9 mouse cellular contexts compared by ENCODE assay signal in genomic region chr17:70341920-70342319, GRCm38 (mm10).
A peak's percentile ranks its signal among the peaks of the same experiment; 100 is the strongest.
DNase-seq lines count a peak whose midpoint lies in the region; ATAC-seq and TF ChIP-seq lines count a peak whose summit lies in the region.
"Had no signal": no experiment of that assay in that cellular context is flagged by ENCODE, and none has a peak within 500 bp of the region (broad histone marks: within the 10 kb centered on the region; RNA-seq: fewer than 3 reads in every experiment).

No protein-coding gene starts in this region.

- intact Hi-C loops in left cerebral cortex, postnatal 36 days (cut with DNase I) = loop anchor here (10.0 kb wide), 2 partner anchors 367 to 737 kb away; no protein-coding TSS in a partner anchor

- peak; percentile 76 for TF ChIP-seq CTCF in midbrain, postnatal 0 days (IDR thresholded peaks at IDR 0.05)

- no peaks in the 10 kb centered on the region for H3K4me1 ChIP-seq in embryonic facial prominence, embryonic 11.5 days (ENCODE audit: control insufficient read depth, insufficient read depth, low read length)
- H3K4me1 ChIP-seq in midbrain, postnatal 0 days (ENCODE audit: insufficient read depth, low read length) = no peaks in the 10 kb centered on the region

- no peak overlapping the region for H3K9ac ChIP-seq in embryonic facial prominence, embryonic 11.5 days (replicated peaks; ENCODE audit: low read length)
- no peak overlapping the region for H3K9ac ChIP-seq in midbrain, postnatal 0 days (replicated peaks; ENCODE audit: low read length, poor library complexity, severe bottlenecking)

- no peaks in the 10 kb centered on the region for H3K36me3 ChIP-seq in embryonic facial prominence, embryonic 11.5 days (replicated peaks; ENCODE audit: control insufficient read depth, insufficient read depth, low read depth, low read length)
- H3K36me3 ChIP-seq in midbrain, postnatal 0 days (ENCODE audit: insufficient read depth, low read length) = no peaks in the 10 kb centered on the region

- no peaks in the 10 kb centered on the region for H3K9me3 ChIP-seq in embryonic facial prominence, embryonic 11.5 days (replicated peaks; ENCODE audit: control insufficient read depth, low read length)
- H3K9me3 ChIP-seq in midbrain, postnatal 0 days (ENCODE audit: low read length) = no peaks in the 10 kb centered on the region

- WGBS in embryonic facial prominence, embryonic 11.5 days = 68% methylated on average over 6 of the region's 6 CpGs
- 71% methylated on average over 6 of the region's 6 CpGs for WGBS in midbrain, postnatal 0 days

- H3K27me3 ChIP-seq in embryonic facial prominence, embryonic 11.5 days (ENCODE audit: control insufficient read depth, insufficient read depth, low read length) = no peaks in the 10 kb centered on the region
- H3K27me3 ChIP-seq in midbrain, postnatal 0 days (ENCODE audit: insufficient read depth, low read length) = no peaks in the 10 kb centered on the region

- no peak overlapping the region for H3K4me3 ChIP-seq in embryonic facial prominence, embryonic 11.5 days (ENCODE audit: low read depth, low read length)
- no peak overlapping the region for H3K4me3 ChIP-seq in midbrain, postnatal 0 days (ENCODE audit: low read depth, low read length)

- ATAC-seq in embryonic facial prominence, embryonic 11.5 days (replicated peaks; ENCODE audit: insufficient number of reproducible peaks, low FRiP score, low TSS enrichment, low read depth) = no peak
- peak; percentile 63; the same call in 1 of the 2 replicates for ATAC-seq in midbrain, postnatal 0 days (ENCODE audit: low FRiP score)

- H3K27ac ChIP-seq in embryonic facial prominence, embryonic 11.5 days (replicated peaks; ENCODE audit: low read depth, low read length) = no peak overlapping the region
- no peak overlapping the region for H3K27ac ChIP-seq in midbrain, postnatal 0 days (ENCODE audit: low read depth, low read length)

- no peak overlapping the region for H3K4me2 ChIP-seq in embryonic facial prominence, embryonic 11.5 days (ENCODE audit: low read depth, low read length)
- no peak overlapping the region for H3K4me2 ChIP-seq in midbrain, postnatal 0 days (ENCODE audit: low read depth, low read length, poor library complexity, severe bottlenecking)

- peak; percentile 17 to 52 for DNase-seq in adrenal gland, adult (ENCODE audit: inconsistent age in 2 of 2, low spot score in 1 of 2)
- DNase-seq in adrenal gland, postnatal 4 days (ENCODE audit: low spot score in 2 of 2) = no peak
- DNase-seq in left cerebral cortex, adult 11 months (ENCODE audit: low spot score) = peak; percentile 14
- DNase-seq in left cerebral cortex, postnatal 36 days (ENCODE audit: low spot score in 2 of 2) = no peak
- peak; percentile 55 for DNase-seq in embryonic facial prominence, embryonic 11.5 days (ENCODE audit: low spot score)
- DNase-seq in midbrain, postnatal 0 days (ENCODE audit: low spot score) = peak; percentile 56
- DNase-seq in thymus, postnatal 14 days = no peak
- no peak for DNase-seq in kidney, adult 18-20 months
- DNase-seq: adrenal gland, postnatal 25 days had no signal

Comparison
In these comparisons a context has a peak if more than half of its experiments do, and no peak if none do; other contexts are left out.
1. DNase-seq: peak in adrenal gland, adult (2 of 2), left cerebral cortex, adult 11 months (single experiment), embryonic facial prominence, embryonic 11.5 days (single experiment) and midbrain, postnatal 0 days (single experiment); none in adrenal gland, postnatal 4 days (0 of 2), left cerebral cortex, postnatal 36 days (0 of 2), thymus, postnatal 14 days (single experiment) and kidney, adult 18-20 months (single experiment).